Mouse (Mus musculus): ENCODE results near the gene Natd1.
"Not testable (repeated sequence)": the region's sequence is repeated elsewhere in the genome, so short reads cannot be mapped to it uniquely, and the experiment has no call there.

Natd1 gene

DNA sequence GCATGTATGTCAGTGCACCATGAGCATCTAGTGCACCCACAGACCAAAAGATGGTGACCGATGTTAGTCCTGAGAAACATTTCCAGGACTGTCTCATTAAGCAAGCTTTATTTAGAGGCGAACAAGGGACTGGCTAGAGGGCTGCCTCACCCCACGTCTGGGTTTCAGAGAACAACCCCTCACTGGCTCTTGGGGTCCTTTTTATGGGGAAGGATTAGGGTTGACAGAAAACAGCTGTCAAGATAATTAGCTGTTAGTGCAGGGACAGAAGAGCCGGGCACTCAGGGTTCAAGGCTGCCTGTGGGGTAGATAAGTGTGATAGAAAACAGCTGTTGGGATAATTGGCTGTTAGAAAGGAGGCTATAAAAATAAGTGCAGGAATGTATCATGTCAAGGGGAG lies 18.6 kb downstream of the Natd1 start:
- DNase-seq (ENCODE audit: extremely low read depth, insufficient read length, low spot score), result no peak

DNA sequence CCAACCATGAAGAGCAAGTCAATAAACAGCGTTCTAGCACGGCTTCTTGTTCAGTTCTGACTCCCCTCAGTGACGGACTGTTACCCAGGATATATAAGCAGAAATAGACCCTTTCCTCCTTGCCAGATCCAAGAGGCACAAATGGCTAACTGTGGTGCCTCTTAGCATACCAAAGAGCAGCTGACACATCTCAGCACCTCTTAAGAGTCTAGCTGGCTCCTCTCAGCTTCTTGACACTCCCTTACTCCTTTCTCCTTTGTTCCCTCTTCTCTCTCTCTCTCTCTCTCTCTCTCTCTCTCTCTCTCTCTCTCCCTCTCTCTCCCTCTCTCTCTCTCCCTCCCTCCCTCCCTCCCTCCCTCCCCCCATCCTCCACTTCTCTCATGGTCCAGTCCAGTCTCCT lies 23.8 kb downstream of the Natd1 start:
- DNase-seq (ENCODE audit: extremely low read depth, insufficient read length, low spot score), result no peak

- no peak for DNase-seq (ENCODE audit: extremely low read depth, insufficient read length, low spot score)
Observed at GRCm38 (mm10) chr11:60890286-60890685, 24.3 kb downstream of the Natd1 start.

DNA sequence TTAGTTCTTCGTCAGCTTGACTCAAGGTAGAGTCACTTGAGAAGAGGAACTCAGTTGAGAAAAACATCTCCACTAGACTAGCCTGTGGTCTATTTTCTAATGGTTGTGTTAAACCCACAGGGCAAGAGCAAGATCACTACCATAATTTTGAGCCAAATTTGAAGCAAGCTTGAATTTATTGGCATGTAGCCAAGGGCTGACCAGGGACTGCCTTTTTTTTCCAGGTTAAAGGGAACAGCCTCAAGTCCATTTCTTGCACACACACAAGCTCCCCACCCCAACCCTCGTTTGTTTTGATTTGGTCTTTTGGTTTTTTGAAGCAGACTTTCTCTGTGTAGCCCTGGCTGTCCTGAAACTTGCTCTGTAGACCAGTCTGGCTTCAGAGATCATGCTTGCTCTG lies 24.7 kb downstream of the Natd1 start:
- no peak for DNase-seq (ENCODE audit: extremely low read depth, insufficient read length, low spot score)

GRCm38 (mm10) chr11:60886986-60887385 lies 27.6 kb downstream of the Natd1 start:
- DNase-seq (ENCODE audit: extremely low read depth, insufficient read length, low spot score), result not testable (repeated sequence)

GRCm38 (mm10) chr11:60882386-60882785 lies 32.2 kb downstream of the Natd1 start:
- DNase-seq (ENCODE audit: extremely low read depth, insufficient read length, low spot score), result no peak

DNA sequence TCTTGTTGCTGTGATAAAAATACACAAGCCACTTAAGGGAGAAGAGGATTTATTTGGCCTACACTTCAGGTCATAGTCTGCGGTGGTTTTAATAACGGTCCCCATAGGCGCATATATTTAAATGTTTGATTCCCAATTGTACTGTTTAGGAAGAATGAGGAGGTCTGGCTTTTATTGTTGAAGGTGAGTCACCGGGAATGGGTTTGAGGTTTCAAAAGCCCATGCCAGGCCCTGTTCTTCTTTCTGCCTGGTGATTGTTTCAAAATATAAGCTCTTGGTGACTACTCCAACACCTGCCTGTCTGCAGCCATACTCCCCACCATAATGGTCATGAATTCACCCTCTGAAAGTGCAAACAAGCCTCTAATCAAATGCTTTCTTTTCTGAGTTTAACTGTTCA lies 34.0 kb downstream of the Natd1 start:
- no peak for DNase-seq (ENCODE audit: extremely low read depth, insufficient read length, low spot score)

DNA sequence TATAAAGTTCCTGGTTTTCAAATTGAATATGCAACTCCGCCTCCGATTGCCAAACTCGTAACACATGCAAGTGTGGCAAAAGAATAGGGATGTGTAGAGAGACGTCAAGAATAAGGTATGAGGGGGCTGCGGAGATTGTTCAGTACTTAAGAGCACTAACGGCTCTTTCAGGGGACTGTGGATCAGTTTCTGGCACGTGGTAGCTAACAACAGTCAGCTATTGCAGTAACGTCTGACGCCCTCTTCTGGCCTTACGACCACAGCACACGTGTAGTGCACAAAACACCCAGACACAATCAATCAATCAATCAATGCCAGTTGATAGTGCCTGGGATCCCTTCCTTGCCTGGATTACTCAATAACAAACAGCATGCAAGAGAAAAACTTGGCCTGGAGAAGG lies 35.1 kb downstream of the Natd1 start:
- peak; percentile 46 for DNase-seq (ENCODE audit: extremely low read depth, insufficient read length, low spot score)

DNA sequence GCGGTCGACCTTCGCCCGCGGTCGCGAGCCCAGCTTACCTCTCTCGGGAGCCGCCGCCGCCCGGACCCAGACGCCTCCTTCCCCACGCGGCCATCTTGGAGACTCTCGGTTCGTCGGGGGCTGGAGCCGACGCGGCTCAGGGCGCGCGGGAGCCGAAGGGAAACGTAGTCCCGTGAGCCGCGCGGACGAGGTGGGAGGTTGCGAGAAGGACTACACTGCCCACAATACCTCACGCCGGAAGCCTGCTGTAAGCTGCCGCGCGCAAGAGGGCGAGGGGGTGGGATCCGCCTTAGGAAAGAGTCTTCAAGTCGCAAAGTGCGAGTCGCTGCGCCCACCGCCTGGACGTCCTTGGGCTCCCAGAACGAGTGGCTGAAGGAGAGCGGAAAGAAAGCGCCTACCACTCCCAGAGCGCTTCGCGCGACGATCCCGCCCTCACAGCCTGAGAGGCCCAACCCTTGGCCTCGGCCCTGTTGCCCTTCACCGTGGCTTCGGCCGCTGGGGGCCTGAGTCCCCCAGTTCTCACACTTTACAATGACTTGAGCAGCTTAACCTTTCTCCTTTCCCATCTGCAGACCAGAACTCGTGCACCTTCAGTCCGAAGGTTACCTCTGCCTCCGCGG lies 35.8 kb downstream of the Natd1 start, which contains the start of gene Tmem11:
Tmem11 (minus strand) TSS at position 598 of the 620 bp plus-strand sequence.
- DNase-seq (ENCODE audit: extremely low read depth, insufficient read length, low spot score), result peak; percentile 97

GRCm38 (mm10) chr11:60878056-60878612 lies 36.4 kb downstream of the Natd1 start:
- no peak for DNase-seq (ENCODE audit: extremely low read depth, insufficient read length, low spot score)

DNA sequence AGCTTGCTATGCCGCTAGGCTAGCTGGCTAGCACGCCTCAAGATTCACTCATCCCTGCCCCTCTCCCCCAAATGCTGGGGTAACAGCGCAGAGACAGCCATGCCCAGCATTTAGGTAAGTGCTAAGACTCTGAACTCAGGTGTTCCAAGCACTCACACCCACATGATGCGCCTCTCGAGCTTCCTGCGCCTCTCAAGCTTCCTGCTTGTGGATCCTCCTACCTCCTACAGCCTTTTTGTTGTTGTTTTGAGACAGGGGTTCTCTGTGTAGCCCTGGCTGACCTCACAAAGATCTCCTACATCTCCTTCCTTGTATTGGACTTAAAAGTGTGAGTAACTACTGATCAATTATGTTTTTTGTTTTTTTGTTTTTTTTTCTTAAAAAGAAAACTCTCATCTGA lies 41.4 kb downstream of the Natd1 start:
- no peak for DNase-seq (ENCODE audit: extremely low read depth, insufficient read length, low spot score)

DNA sequence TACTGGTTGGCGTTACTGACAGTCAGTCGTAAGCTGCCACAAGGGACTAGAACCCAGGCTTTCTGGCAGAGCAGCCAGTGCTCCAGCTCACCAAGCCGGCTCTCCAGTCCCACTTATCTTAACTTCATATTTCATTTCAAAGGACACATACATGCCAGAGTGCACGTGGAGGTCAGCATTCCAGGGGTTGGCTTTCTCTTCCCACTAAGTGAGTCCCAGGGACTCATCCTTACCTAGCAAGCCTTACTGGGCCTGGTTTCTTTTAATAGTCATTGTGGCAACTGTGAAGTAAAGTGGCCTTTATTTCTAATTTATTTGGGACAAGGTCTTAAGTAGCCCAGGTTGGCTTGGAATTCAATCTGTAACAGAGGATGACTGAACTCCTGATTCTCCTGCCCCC lies 43.1 kb downstream of the Natd1 start:
- DNase-seq (ENCODE audit: extremely low read depth, insufficient read length, low spot score), result no peak

- not testable (repeated sequence) for DNase-seq (ENCODE audit: extremely low read depth, insufficient read length, low spot score)
Observed at GRCm38 (mm10) chr11:60869471-60869870, 45.1 kb downstream of the Natd1 start.

- DNase-seq (ENCODE audit: extremely low read depth, insufficient read length, low spot score), result no peak
Observed at GRCm38 (mm10) chr11:60867904-60868303, 46.6 kb downstream of the Natd1 start.

DNA sequence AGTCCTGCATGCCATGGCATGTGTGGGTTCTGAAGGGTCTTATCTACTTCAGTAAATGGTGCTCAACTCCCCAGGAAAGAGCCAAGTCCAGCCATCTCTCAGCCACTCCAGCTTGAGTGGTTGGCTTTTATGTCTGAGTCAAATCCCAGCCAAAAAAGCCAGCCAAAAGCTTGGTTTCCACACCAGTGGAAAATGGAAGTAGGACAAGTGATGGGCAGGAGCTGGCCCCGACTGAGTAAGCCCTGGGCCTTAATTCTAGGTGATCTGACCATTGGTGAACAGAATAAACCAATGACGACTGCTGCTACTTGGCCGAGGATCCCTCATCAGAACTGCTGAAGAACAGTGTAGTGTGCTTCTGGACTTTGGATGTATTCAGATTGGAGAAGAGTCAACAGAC lies 47.1 kb downstream of the Natd1 start:
- no peak for DNase-seq (ENCODE audit: extremely low read depth, insufficient read length, low spot score)

GRCm38 (mm10) chr11:60866021-60866420 lies 48.5 kb downstream of the Natd1 start:
- no peak for DNase-seq (ENCODE audit: extremely low read depth, insufficient read length, low spot score)

GRCm38 (mm10) chr11:60864916-60865315 lies 49.6 kb downstream of the Natd1 start:
- DNase-seq (ENCODE audit: extremely low read depth, insufficient read length, low spot score), result no peak

- no peak for DNase-seq (ENCODE audit: extremely low read depth, insufficient read length, low spot score)
Observed at GRCm38 (mm10) chr11:60864166-60864565, 50.4 kb downstream of the Natd1 start.

DNA sequence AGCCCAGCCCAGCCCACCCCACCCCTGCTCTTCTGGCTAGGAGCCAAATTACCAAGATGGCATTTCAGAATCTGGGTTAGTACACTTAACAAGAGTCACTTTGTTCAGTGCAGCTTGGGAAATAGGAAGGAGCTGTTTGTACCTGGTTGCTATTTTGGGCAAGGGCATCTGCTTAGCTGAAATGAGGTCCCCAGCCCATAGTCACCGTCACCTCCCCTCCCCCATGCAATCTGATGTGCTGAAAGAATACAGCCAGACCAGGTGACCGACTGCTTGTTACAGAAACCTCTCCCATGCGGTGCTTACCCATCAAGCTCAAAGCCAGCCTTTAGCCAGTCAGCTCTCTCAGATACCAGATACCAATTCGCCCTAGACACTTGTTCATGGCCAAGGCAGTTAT lies 51.4 kb downstream of the Natd1 start:
- DNase-seq (ENCODE audit: extremely low read depth, insufficient read length, low spot score), result no peak

DNA sequence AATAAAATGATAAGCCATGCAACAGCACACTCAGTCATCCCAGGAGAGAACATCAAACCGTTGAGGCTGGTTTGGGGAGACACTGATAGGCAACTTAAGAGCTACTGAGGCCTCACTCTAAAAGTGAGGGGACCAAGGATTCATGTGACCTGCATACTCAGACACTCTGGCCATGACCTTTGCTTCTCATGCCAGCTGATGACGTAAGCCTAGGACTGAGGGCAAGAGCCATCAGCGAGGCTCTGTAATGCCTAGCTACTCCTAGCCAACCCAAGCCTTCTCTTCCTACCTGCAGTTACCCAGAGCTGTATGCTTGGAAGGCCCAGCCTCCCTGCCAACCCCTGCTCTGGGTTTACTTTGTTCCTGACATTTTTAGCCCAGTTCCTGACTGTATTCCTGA lies 52.6 kb downstream of the Natd1 start:
- DNase-seq (ENCODE audit: extremely low read depth, insufficient read length, low spot score), result no peak

GRCm38 (mm10) chr11:60856587-60856986 lies 58.0 kb downstream of the Natd1 start:
- DNase-seq (ENCODE audit: extremely low read depth, insufficient read length, low spot score), result no peak
